Mouse (Mus musculus) intestine, embryonic 15.5 days (tissue): ENCODE data around the gene Cadm3. TPM values are rescaled to one million over a fixed set of nuclear protein-coding genes. Genes with fewer than 3 reads are reported as not detected.
"Not testable (repeated sequence)": the region's sequence is repeated elsewhere in the genome, so short reads cannot be mapped to it uniquely, and the experiment has no call there.

ENCODE experiments used
- ATAC-seq: fragments of 200-750 bp; cut with Nextera tagmentation; 2 replicates; pipeline ENCODE4 v1.8.0; 2017; ENCODE audit warnings: moderate TSS enrichment, moderate library complexity
- H3K27ac ChIP-seq: fragments of 300-500 bp; sonication (generic); 2 replicates; pipeline ENCODE4 v1.5.1; 2015; ENCODE audit warnings: mild to moderate bottlenecking, inconsistent platforms
- H3K27me3 ChIP-seq: fragments of 300-500 bp; sonication (generic); replicated peaks from 2 replicates; pipeline ENCODE4 v1.6.1; 2015; ENCODE audit warnings: inconsistent platforms
- H3K36me3 ChIP-seq: fragments of 300-500 bp; sonication (generic); 2 replicates; pipeline ENCODE4 v1.6.1; 2015; ENCODE audit warnings: inconsistent platforms
- H3K4me1 ChIP-seq: fragments of 300-500 bp; sonication (generic); replicated peaks from 2 replicates; pipeline ENCODE4 v1.6.1; 2015; ENCODE audit warnings: inconsistent platforms
- H3K4me2 ChIP-seq: fragments of 300-500 bp; sonication (generic); replicated peaks from 2 replicates; pipeline ENCODE4 v1.6.1; 2015; ENCODE audit warnings: mild to moderate bottlenecking, inconsistent platforms
- H3K4me3 ChIP-seq: fragments of 300-500 bp; sonication (generic); replicated peaks from 2 replicates; pipeline ENCODE4 v1.5.1; 2015; ENCODE audit warnings: inconsistent platforms
- H3K9ac ChIP-seq: fragments of 300-500 bp; sonication (generic); 2 replicates; pipeline ENCODE4 v1.6.1; 2015; ENCODE audit warnings: inconsistent platforms
- H3K9me3 ChIP-seq: fragments of 300-500 bp; sonication (generic); 2 replicates; pipeline ENCODE4 v1.6.1; 2016; ENCODE audit warnings: inconsistent platforms
- WGBS: fragments of 180-500 bp; shearing (Covaris S2); methylation state at CpG from one replicate; pipeline ENCODE4 v1.1.7; 2015; 5-methylcytosine and 5-hydroxymethylcytosine counted together
- polyA plus RNA-seq: library from polyadenylated mRNA; unstranded; fragments of >200 nt; fragmentation: Nextera tagmentation; extraction: Ambion mirVana; gene quantifications from 2 replicates; pipeline ENCODE4 v1.2.1, GENCODE M21; 2015

Cadm3 gene
- polyA plus RNA-seq, 1 experiment from 2014 or later, result 2.2 TPM

DNA sequence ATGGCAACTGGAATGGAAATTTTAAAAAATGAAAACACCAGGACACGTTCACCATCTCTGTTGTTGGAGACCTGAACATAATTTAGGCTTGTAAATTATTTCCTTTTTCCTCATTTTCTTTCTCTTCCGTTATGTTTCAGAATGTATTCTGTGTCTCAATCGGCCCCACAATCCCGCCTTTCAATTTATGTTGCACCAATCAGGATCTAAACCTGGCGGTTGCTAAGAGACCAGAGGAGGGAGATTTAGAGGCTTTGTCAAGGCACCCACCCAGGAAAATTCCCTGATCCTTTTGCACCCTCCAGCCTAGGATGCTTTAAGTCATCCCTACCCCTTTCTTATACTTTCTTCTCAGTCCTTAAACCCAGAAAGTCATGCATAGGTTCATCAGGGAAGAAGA lies 37.8 kb downstream of the Cadm3 start:
- no peak overlapping the region for H3K9ac ChIP-seq
- no peak overlapping the region for H3K4me3 ChIP-seq
- H3K36me3 ChIP-seq, result no peaks in the 10 kb centered on the region
- H3K4me1 ChIP-seq, result no peaks in the 10 kb centered on the region
- H3K9me3 ChIP-seq, result no peaks in the 10 kb centered on the region
- H3K27me3 ChIP-seq, result no peaks in the 10 kb centered on the region
- ATAC-seq, result no peak
- H3K27ac ChIP-seq, result no peak overlapping the region
- no peak overlapping the region for H3K4me2 ChIP-seq
- 80% methylated on average over 5 of the region's 5 CpGs for WGBS

DNA sequence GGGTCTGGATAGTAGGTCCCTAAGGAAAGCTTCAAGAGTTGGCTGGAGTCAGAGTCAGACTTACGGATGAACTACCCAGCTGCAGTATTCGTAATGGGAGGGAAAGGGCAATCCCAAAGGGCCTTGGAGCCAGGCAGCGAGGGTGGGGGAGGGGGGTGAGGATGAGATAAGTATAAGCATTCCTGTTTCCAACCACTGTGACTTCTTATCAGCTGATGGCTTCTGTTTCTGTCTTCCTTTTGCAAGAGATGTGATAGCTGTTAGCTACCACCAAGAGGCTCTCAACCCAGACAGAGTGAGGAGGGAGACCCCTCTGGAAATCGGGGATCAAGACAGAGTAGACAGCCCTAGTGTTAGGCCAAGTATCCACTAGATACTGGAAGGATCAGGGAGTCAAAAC lies 38.3 kb downstream of the Cadm3 start:
- ATAC-seq, result no peak
- Histone ChIP-seq H3K9ac (no peak overlapping the region), H3K36me3 (no peaks in the 10 kb centered on the region), H3K4me3 (no peak overlapping the region), H3K27ac (no peak overlapping the region), H3K4me1 (no peaks in the 10 kb centered on the region), H3K9me3 (no peaks in the 10 kb centered on the region), H3K4me2 (no peak overlapping the region), H3K27me3 (no peaks in the 10 kb centered on the region)
- 34% methylated on average over 4 of the region's 4 CpGs for WGBS

DNA sequence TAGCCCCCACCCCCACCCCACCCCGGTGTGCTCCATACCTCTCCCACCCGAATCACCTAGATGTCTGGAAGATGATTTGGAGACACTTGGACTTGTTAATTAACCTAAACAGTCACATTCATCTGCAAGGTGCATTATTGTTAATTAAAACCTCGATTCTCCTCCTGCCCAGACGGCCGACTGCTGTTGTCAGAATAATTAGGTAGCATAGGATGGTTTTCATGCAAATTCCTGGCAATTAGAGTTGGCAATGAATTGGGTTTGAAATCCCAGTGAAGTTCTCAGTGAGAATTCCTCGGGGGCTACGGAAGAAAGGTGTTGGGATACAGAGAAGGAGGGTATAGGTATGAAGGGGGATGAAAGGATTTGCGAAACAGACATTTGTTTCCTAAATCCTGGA lies 39.0 kb downstream of the Cadm3 start:
- no peak overlapping the region for H3K4me3 ChIP-seq
- H3K27me3 ChIP-seq, result no peaks in the 10 kb centered on the region
- H3K9me3 ChIP-seq, result no peaks in the 10 kb centered on the region
- no peak overlapping the region for H3K9ac ChIP-seq
- WGBS, result 78% methylated on average over 8 of the region's 8 CpGs
- H3K27ac ChIP-seq, result no peak overlapping the region
- ATAC-seq, result no peak
- H3K4me1 ChIP-seq, result no peaks in the 10 kb centered on the region
- no peak overlapping the region for H3K4me2 ChIP-seq
- no peaks in the 10 kb centered on the region for H3K36me3 ChIP-seq

DNA sequence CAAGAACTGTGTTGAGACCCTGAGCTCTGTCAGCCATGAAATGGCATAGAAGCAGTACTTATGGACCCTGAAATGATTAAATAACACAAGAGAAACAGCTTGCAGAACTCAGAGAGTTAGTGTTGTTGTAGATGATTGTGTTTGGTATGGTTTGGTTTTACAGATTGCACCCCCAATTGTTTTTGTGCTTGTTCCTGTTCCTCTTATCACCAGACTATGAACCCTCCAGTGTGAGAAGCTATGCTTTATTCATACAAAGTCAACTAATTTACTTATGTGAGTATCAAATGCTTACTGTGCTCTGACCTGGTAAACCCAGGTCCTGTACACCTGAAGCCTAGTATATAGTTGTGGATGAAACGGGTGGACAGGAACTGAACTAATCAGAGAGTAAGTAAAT lies 40.9 kb downstream of the Cadm3 start:
- no peak overlapping the region for H3K4me3 ChIP-seq
- no peaks in the 10 kb centered on the region for H3K27me3 ChIP-seq
- ATAC-seq, result no peak
- no peaks in the 10 kb centered on the region for H3K36me3 ChIP-seq
- no peaks in the 10 kb centered on the region for H3K4me1 ChIP-seq
- 63% methylated on average over 1 of the region's 1 CpGs for WGBS
- H3K9ac ChIP-seq, result no peak overlapping the region
- no peak overlapping the region for H3K4me2 ChIP-seq
- no peaks in the 10 kb centered on the region for H3K9me3 ChIP-seq
- no peak overlapping the region for H3K27ac ChIP-seq

DNA sequence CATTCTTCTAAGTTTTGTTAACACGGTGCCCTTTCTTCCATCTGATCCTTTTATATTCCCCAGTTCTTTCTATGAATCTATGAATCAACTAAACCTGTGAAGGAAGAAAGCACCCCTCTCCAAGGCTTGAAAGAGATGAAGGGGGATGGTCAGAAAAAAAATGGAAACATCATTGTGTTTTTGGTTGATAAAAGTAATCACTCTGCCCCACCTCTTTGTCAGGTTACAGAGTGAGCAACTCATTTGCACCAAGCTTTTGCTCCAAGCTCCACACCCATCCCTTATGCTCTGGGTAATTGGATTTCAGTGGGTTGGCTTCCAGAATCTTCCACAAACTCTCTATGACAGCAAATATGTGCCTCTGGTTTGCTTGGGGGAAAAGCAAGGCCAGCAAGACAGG lies 42.1 kb downstream of the Cadm3 start:
- Histone ChIP-seq H3K4me1 (no peaks in the 10 kb centered on the region), H3K9ac (no peak overlapping the region), H3K27me3 (no peaks in the 10 kb centered on the region), H3K27ac (no peak overlapping the region), H3K4me2 (no peak overlapping the region), H3K36me3 (no peaks in the 10 kb centered on the region), H3K9me3 (no peaks in the 10 kb centered on the region), H3K4me3 (no peak overlapping the region)
- 97% methylated on average over 1 of the region's 1 CpGs for WGBS
- ATAC-seq, result no peak

DNA sequence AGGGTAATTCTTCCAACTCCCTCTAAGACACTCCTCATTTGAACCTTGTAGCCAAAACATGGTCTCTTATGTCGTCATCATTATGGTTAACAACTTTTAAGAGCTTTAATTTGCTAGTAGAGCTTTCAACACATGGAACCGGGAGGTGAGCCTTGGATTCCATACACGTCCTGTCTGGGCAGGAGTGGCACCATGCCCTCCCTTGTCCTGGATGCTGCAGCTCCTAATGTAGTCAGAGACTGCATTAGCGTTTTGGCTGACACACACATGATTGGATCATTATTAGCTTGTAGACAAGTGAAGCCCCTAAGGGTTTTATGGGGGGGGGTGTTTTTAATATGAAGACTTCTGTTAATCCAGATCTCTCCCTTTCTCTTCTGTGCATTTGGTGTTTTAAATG lies 42.5 kb downstream of the Cadm3 start:
- no peaks in the 10 kb centered on the region for H3K4me1 ChIP-seq
- no peaks in the 10 kb centered on the region for H3K9me3 ChIP-seq
- no peak overlapping the region for H3K9ac ChIP-seq
- H3K36me3 ChIP-seq, result no peaks in the 10 kb centered on the region
- no peak for ATAC-seq
- H3K4me2 ChIP-seq, result no peak overlapping the region
- H3K4me3 ChIP-seq, result no peak overlapping the region
- no peaks in the 10 kb centered on the region for H3K27me3 ChIP-seq
- WGBS, result 70% methylated on average over 4 of the region's 4 CpGs
- no peak overlapping the region for H3K27ac ChIP-seq

DNA sequence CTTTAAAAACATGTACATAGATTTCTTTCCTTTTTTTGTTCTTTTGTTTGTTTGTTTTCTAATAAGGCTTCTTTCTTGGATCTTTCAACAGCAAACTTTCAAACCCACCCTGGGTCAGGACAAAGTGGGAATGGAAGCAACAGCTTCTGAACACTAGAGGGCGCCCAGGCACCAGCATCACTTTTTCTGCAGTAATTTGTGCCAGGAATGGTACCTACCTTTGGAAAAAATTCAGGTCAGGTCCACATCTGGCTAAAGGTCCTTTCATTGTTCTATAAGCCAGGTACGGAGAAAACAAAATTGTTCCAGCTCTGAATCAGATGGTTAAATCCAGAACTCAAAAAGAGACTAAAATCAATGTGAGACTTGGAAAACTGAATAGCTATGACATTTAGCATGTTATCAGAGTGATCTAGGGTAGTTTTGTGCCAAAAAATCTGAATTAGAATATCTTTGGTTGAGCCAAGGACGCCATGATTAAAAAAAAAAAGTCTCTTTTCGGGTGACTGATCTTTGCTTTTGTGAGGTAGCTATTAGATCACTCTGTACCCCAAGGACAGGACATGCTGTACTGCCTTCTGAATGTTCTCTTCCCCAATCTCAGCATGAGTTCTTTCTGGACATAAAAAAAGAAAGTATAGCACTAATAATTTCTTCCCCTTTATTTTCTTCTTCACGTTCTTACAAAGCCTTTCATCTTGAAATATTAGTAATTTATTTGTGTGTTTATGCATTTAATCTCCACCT lies 43.5 kb downstream of the Cadm3 start:
- WGBS, result 26% methylated on average over 5 of the region's 5 CpGs
- Histone ChIP-seq H3K9me3 (no peaks in the 10 kb centered on the region), H3K4me3 (no peak overlapping the region), H3K9ac (no peak overlapping the region), H3K36me3 (no peaks in the 10 kb centered on the region), H3K27me3 (no peaks in the 10 kb centered on the region), H3K27ac (no peak overlapping the region), H3K4me1 (no peaks in the 10 kb centered on the region), H3K4me2 (no peak overlapping the region)
- no peak for ATAC-seq

DNA sequence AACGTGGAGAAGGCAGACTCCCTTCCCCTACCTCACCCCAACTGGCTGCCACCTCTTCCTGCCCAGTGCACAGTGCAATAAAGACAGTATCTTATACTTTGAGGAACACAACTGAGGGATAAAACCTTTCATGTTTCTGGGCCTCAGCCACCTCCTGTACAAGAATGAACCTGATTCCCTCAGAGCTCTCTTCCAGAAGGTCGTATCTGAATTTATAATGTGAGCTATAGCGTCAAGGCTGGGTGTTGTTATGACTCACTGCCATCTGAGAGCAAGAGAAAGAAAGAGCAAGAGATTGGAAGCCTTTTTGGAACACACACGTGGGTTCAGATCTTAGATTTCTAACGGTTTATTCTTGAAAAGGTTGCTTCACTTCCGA lies 45.3 kb downstream of the Cadm3 start:
- no peak for ATAC-seq
- no peaks in the 10 kb centered on the region for H3K36me3 ChIP-seq
- no peak overlapping the region for H3K9ac ChIP-seq
- no peak overlapping the region for H3K4me3 ChIP-seq
- H3K27ac ChIP-seq, result no peak overlapping the region
- no peaks in the 10 kb centered on the region for H3K9me3 ChIP-seq
- H3K27me3 ChIP-seq, result no peaks in the 10 kb centered on the region
- no peak overlapping the region for H3K4me2 ChIP-seq
- H3K4me1 ChIP-seq, result no peaks in the 10 kb centered on the region
- 62% methylated on average over 6 of the region's 6 CpGs for WGBS

DNA sequence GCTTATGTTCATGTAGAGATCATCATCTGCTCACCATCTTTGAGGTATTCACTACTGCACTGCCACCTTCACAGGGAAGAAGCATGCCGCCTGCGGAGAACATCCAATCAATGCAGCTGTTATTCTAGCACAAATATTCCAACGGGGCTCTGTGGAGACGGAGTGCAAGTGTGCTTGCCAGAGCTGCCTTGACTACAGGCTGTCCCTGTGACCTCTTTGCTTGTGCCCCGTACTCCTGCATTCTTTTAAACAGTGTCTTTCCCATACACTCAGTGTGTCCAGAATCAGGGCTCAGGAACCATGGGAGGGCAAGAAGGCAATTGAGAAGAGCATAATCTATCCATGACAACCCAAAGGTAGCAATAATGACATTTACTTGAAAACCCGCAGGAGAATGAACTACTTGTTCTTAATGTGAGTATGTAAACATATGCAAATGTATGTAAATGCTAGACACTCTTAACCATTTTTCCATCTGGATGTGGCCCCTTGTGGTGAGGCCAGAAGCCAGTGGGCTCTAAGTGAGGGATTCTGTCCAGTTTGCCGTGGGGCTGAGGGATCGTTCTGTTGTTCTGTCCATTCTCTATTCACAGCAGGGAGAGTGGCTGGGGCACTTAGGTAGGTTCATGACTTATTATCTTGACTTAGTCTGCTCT lies 45.8 kb downstream of the Cadm3 start:
- no peak for ATAC-seq
- Histone ChIP-seq H3K36me3 (no peaks in the 10 kb centered on the region), H3K27me3 (no peaks in the 10 kb centered on the region), H3K4me2 (no peak overlapping the region), H3K9me3 (no peaks in the 10 kb centered on the region), H3K27ac (no peak overlapping the region), H3K9ac (no peak overlapping the region), H3K4me3 (no peak overlapping the region), H3K4me1 (no peaks in the 10 kb centered on the region)
- WGBS, result 67% methylated on average over 8 of the region's 8 CpGs

DNA sequence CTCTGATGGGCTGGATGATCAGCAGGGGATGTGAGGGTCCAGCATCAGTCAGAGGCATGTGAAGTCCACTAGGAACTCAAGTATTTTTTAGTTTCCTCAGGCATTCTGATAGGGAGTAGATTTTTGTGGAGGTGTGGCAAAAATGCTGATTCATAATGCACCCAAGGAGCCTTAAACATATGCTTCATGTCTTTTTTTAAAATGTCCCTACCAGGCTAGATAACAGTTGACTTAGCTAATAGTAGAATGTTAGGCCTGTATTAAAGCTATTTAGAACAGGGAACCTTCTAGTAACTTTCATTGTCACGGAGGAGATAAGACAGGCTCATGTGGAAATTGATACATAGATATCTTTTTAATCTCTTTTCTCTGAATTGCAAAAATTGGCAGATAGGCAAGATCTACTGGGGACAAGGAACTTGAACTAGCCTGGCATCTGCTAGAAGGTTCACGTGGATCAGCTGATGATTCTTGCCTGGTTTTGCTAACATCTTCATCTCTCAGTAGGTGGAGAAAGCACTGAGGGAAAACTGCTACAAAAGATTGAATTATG lies 49.5 kb downstream of the Cadm3 start:
- Histone ChIP-seq H3K4me2 (no peak overlapping the region), H3K36me3 (no peaks in the 10 kb centered on the region), H3K9ac (no peak overlapping the region), H3K27ac (no peak overlapping the region), H3K9me3 (no peaks in the 10 kb centered on the region), H3K4me1 (no peaks in the 10 kb centered on the region), H3K27me3 (no peaks in the 10 kb centered on the region), H3K4me3 (no peak overlapping the region)
- ATAC-seq, result no peak
- WGBS, result 86% methylated on average over 2 of the region's 2 CpGs

DNA sequence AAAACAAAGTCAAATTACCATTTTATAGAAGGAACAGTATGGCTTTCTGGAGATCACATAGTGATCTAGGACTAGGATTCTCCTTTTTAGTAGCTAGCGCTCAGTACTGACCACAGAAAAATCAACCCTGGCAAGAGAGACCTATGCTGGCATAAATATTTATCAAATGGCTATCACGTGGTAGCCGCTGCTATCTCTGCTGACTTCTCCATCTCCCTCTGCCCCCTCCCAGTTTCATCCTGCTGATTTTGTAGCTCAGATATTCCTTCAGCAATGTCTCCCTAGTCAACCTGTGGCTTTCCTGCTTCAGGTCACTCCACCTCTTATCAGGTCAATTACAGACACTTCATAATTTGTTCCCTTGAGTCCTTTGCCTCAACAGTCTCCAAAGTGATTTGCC lies 51.8 kb downstream of the Cadm3 start:
- Histone ChIP-seq H3K27ac (no peak overlapping the region), H3K27me3 (no peaks in the 10 kb centered on the region), H3K4me2 (no peak overlapping the region), H3K4me1 (no peaks in the 10 kb centered on the region), H3K4me3 (no peak overlapping the region), H3K9ac (no peak overlapping the region), H3K9me3 (no peaks in the 10 kb centered on the region), H3K36me3 (no peaks in the 10 kb centered on the region)
- no peak for ATAC-seq
- WGBS, result 67% methylated on average over 3 of the region's 3 CpGs

DNA sequence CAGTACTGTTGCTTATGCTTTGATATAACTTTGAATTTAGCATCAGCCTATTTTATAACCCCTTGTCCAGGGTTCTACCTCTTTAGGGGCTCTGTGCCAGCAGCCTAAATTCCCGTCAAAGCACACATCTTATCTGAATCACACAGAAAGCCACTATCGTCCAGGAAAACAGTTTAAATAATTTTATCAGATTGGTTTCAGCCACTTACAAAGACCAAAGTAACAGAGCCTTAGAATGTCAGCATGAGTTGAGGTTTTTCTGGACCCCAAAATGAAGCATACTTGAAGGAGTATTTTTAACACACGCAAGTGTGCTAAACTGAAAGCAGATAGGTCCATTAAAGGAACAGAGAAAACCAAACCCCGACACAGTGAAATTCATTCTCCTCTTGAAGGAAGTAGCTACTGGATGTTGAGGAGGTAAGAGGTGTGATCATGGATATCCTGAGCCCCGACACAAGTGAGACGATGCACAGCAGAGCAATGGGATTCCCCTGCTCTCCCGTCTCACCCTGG lies 53.9 kb downstream of the Cadm3 start:
- H3K36me3 ChIP-seq, H3K4me1 ChIP-seq, H3K4me3 ChIP-seq, H3K9me3 ChIP-seq, H3K27ac ChIP-seq, H3K27me3 ChIP-seq, H3K4me2 ChIP-seq, H3K9ac ChIP-seq, ATAC-seq: not testable (repeated sequence)
- WGBS, result 82% methylated on average over 7 of the region's 7 CpGs

DNA sequence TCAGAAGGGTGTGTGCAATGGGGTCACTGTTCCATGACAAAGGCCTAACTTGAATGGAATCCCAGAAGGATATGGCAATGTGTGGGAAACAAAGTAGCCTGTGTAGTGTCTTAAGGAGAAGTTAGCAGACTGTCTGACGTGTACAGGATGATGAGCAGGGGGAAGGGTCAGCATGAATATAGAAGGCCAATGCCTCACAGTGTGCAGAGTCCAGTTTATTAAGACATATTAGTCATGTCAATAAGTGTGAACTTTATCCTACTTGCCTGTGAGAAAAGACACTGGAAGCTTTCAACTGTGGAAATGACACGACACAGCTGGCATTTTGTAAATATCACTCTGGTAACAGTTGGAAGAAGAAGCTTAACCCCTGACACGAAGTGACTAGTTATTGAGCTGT lies 64.7 kb downstream of the Cadm3 start:
- not testable (repeated sequence) for H3K36me3 ChIP-seq, ATAC-seq, H3K9me3 ChIP-seq, H3K27ac ChIP-seq, H3K4me1 ChIP-seq, H3K9ac ChIP-seq, H3K4me2 ChIP-seq, H3K4me3 ChIP-seq, H3K27me3 ChIP-seq
- WGBS, result 29% methylated on average over 3 of the region's 3 CpGs
